ENCODE assay signal across 17 mouse cellular contexts in genomic region chr14:21931944-21932343, GRCm38 (mm10). TPM values are rescaled to one million over a fixed set of nuclear protein-coding genes. Genes with fewer than 3 reads are reported as not detected.
"Had no signal": no experiment of that assay in that cellular context is flagged by ENCODE, and none has a peak within 500 bp of the region (broad histone marks: within the 10 kb centered on the region; RNA-seq: fewer than 3 reads in every experiment).

No protein-coding gene starts in this region.

- H3K9me3 ChIP-seq: limb, embryonic 12.5 days; limb, embryonic 15.5 days; liver, embryonic 13.5 days; midbrain, embryonic 12.5 days had no signal

- H3K27me3 ChIP-seq: limb, embryonic 15.5 days; liver, embryonic 13.5 days; midbrain, embryonic 12.5 days had no signal

- H3K4me3 ChIP-seq: layer of hippocampus, adult 2 months; limb, embryonic 12.5 days; limb, embryonic 15.5 days; liver, embryonic 13.5 days; midbrain, embryonic 12.5 days had no signal

- H3K4me1 ChIP-seq: limb, embryonic 12.5 days; limb, embryonic 15.5 days; liver, embryonic 13.5 days; midbrain, embryonic 12.5 days had no signal

- DNase-seq: kidney, adult 18-20 months; kidney, postnatal 25 days; liver, embryonic 13.5 days; lung, adult 2 months; lung, postnatal 14 days; lung, postnatal 4 days; thymus, adult 2 months; thymus, postnatal 14 days had no signal

- H3K36me3 ChIP-seq: limb, embryonic 12.5 days; limb, embryonic 15.5 days; liver, embryonic 13.5 days; midbrain, embryonic 12.5 days had no signal

- H3K9ac ChIP-seq: limb, embryonic 12.5 days; limb, embryonic 15.5 days; liver, embryonic 13.5 days; midbrain, embryonic 12.5 days had no signal

- H3K4me2 ChIP-seq: limb, embryonic 12.5 days; limb, embryonic 15.5 days; liver, embryonic 13.5 days; midbrain, embryonic 12.5 days had no signal

- ATAC-seq: inflammation-experienced regulatory T-cells, adult 6 months; intestine, embryonic 16.5 days; midbrain, embryonic 16.5 days had no signal

- H3K27ac ChIP-seq: kidney, postnatal 0 days; layer of hippocampus, adult 2 months; limb, embryonic 12.5 days; limb, embryonic 15.5 days; liver, embryonic 13.5 days; midbrain, embryonic 12.5 days had no signal

RNA-seq across cellular contexts. Expression of gene Zfp503, which starts 57.5 kb away (rescaled TPM):
- total RNA-seq: megakaryocyte-erythroid progenitor cell, adult 5-6 weeks had no signal
- polyA plus RNA-seq: inflammation-experienced regulatory T-cells, adult 6 months had no signal
